Mouse (Mus musculus) CH12F3 (cell line): ENCODE results near the gene Gm5142.

Experiments used
- in situ Hi-C: fragments of 300-500 bp; cut with MboI; formaldehyde crosslinking; loops from 2 replicates; pipeline ENCODE4 v1.14.3; 2020; ENCODE audit warnings: low sequenced_read_pairs

Gene Gm5142

GRCm38 (mm10) chr14:59178649-59179048 lies at the start of gene Gm5142:
Gene Gm5142 (minus strand): TSS chr14:59178749.
- in situ Hi-C loops, result no loop called here

- in situ Hi-C loops, result no loop called here
These were observed 47.7 kb upstream of the Gm5142 start for GRCm38 (mm10) chr14:59226240-59226639.

GRCm38 (mm10) chr14:59219241-59219640 lies 40.7 kb upstream of the Gm5142 start:
- in situ Hi-C loops, result no loop called here

DNA sequence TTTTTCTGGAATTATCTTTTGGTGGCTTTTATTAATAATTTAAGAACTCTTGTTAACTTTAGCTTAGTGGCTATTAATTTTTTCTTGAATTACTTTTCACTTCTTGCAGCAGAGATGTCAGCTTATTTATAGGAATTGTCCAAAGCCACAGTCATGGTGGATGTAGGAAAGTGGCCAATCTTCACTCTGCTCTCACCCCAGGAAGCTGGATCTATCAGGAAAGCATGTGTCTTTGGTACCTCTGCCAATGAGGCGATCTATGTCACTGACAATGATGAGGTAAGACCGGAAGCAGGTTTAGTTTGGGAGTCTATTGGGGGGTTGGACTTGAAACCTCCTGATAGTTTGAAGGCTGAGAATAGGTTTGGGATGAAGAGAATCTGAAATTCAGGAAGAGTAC lies 31.3 kb upstream of the Gm5142 start:
- in situ Hi-C loops, result no loop called here

DNA sequence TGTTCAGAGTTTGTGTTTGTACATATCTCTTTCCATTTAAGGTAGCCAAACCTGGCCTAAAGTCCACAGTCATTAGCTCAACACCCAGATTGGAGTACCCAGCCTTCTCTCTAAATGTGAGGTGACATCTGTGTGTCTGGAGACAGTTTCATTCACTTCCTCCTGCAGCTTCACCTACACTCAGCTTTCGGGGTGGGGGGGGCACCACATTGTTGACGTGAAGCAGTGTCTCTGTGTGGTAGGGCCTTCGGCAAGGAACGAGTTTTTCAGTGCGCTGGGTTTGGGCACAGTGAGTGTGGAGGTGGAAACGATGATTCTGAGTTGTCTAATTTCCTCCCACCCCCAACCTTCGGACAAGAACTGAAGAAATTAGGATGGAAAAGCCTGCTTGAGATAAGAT lies 30.5 kb upstream of the Gm5142 start:
- in situ Hi-C loops, result no loop called here

DNA sequence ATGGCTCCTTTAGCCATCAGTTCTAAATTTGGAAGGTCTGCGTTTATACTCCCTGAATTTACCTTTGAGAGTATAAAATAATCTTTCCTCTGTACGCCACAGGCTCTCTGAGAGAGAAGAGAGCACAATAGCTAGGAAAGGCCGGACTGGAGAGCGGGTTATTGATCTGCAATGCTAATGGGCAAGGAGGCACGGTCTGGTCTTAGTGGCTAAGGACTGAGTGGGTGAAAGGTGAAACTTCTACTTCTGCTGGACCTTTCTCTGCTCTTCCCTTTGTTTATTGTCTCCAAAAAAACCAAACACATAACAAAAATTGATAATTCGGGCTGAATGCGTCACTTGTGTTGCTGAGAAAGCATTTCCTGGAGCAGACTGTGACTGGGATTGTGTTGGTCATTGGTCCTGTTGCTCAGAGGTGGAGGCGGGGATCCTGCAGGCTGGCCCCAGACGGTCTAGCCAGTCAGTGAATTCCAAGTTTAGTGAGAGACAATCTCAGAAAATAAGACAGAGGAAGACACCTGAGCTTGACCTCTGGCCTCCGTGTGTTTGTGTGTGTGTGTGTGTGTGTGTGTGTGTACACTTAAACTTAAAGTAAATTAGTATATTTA lies 27.5 kb upstream of the Gm5142 start:
- in situ Hi-C loops, result no loop called here

DNA sequence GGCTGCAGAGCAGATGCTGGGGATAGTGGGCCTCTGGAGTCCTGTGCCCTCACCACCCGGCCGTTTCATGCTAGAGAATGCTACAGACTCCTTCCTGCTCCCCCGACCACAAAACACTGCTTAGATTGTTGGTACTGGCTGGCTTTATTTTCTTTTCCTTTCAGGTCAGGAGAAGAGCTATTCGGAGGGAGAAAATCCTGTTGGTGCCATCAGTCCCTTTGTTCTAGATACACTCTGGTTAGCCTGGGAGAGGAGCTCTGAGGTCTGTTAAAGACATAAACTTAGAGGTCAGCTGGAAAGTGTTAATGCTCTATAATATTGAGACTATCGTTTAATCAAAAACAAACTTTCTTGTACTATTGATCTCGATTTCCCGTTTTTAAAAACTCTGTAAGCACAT lies 26.9 kb upstream of the Gm5142 start:
- in situ Hi-C loops, result no loop called here

DNA sequence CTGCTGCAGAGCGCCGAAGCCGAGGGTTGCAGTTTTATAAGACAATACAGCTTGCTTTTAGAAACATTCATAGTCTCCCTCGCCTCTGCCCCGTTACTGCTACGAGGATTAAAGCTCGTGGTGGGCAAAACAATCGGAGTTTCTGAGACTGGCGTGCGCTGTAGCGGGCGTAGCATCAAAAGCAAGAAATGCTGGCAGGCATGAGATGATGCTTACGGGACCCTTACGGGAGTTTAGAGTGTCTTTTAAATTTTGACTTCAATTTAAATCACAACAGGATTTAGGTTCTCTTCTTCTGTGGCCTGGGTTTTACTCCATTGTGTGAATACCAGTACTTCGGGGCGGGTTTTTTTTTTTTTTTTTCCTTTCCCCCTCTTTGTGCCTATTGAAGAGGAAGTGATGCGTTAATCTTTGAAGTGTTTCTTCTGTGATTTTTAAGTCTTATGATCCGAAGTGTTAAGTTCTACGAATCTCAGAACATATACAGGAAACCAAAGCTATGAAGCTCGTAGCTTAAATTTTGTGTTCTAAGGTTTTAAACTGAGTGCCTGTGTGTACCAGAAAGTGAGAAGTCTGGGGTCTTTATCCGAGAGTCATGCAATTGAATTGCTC lies 23.2 kb upstream of the Gm5142 start:
- in situ Hi-C loops, result no loop called here

DNA sequence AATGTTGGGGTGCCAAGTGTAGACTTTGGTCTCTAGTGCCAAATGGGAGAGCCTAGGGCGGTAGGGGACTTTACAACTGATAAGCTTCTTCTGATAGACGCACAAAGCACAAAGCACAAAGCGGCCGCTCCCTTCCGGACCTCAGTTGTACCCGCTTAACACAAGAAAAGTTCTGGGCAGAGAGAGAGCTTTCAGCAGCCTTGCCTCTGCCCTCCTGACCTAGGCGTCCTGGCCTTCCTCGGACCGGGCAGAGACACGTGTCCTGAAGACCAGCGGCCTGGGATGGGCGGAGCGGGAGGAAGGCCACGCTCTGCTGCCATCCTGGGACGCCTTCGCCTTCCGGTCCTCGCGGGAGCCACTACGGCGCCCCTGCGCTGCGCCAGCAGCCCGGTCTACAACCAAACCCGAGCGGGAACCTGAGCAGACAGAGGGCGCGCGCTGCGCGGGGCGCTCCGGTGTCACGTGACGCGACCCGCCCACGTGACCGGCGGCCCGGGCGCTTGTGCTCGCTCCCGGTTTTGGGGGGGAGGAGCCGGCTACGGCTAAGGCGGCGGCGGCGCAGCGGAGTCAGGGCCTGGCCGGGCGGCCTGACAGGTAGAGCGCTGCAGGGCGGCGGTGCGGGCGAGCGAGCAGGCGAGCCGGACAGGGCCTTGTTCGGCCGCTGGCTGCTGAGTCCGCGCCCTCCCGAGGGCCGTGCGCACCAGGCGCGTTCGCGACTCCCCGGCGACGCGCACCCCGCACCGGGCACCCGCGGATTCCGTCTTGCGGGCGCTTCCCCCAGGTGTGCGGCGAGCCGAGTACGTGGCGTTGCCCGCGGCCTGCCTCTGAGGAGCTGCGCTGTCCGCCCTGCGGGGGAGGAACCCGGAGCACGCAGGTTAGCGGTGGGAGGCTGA lies 22.4 kb upstream of the Gm5142 start, which contains the start of gene Rcbtb1:
Gene Rcbtb1 (plus strand): TSS at position 499 of the 893 bp plus-strand sequence.
- in situ Hi-C loops, result no loop called here

- in situ Hi-C loops, result no loop called here
These were observed 7.6 kb upstream of the Gm5142 start for GRCm38 (mm10) chr14:59186121-59186520.

- in situ Hi-C loops, result no loop called here
These were observed 7.0 kb upstream of the Gm5142 start for GRCm38 (mm10) chr14:59185514-59185913.

GRCm38 (mm10) chr14:59182732-59183131 lies 4.2 kb upstream of the Gm5142 start:
- in situ Hi-C loops, result no loop called here

- in situ Hi-C loops, result no loop called here
These were observed 21.4 kb downstream of the Gm5142 start for GRCm38 (mm10) chr14:59157016-59157698.

DNA sequence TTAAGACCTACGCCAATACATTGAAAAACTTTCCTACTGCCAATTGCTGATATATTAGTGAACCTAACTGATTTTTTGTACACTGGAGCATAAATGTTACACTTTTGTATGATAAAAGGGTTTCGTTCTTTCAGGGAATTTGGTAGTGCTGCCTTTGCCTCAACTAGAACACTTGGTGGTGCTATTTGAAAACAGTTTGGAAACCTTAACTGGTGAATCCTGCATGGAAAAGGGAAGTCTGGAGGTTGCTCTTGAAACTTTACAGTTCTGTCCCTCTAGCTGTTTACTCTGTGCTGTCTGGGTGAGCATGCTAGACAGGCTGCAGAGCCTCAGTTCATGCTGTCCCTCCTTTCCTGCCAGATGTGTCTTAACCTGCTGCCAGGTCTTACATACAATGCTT lies 23.0 kb downstream of the Gm5142 start:
- in situ Hi-C loops, result no loop called here

DNA sequence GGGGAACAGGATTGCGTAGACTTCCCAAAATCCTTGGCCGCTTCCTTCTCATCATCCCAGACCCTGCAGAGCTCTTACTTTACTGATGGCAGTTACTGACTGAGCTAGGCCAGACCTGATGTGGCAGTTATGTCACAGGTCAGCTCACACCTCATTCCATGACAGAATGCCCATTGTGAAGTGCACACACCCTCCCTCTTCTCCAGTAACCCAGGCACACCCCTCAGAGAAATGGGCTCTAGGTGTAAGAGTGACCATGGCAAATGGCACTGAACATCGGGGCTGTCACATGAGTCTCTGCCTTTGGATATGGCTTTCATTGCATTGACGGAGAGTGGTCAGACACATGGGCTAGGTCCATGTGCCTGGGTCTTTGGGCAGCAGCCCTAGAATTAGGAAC lies 35.8 kb downstream of the Gm5142 start, which contains the start of gene 1700129C05Rik:
Gene 1700129C05Rik (minus strand): TSS at position 101 of the 400 bp plus-strand sequence.
- in situ Hi-C loops, result no loop called here

DNA sequence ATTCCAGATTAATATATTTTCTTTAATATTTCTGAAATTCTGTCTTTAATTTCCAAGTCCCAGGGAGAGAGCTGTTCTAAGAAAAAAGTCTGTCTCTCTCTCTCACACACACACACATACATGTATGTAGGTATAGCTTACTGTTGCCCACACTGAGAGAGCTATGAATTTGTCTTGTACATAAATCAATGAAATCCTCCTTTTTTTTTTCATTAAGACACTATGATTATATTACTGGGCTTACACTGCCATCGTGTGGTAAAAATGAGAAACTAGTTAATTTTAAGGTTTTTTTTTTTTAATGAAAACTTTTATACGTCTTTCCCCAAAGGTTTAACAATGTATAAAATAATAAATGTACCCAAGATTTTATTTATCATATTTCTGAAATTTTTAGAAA lies 64.3 kb downstream of the Gm5142 start:
- in situ Hi-C loops, result loop anchor here (10.0 kb wide), 1 partner anchor 1429 kb away; no protein-coding TSS in a partner anchor
